Mouse (Mus musculus): ENCODE data around the gene Rplp2.
A peak's percentile ranks its signal among the peaks of the same experiment; 100 is the strongest.
"Not testable (repeated sequence)": the region's sequence is repeated elsewhere in the genome, so short reads cannot be mapped to it uniquely, and the experiment has no call there.

Rplp2 gene

DNA sequence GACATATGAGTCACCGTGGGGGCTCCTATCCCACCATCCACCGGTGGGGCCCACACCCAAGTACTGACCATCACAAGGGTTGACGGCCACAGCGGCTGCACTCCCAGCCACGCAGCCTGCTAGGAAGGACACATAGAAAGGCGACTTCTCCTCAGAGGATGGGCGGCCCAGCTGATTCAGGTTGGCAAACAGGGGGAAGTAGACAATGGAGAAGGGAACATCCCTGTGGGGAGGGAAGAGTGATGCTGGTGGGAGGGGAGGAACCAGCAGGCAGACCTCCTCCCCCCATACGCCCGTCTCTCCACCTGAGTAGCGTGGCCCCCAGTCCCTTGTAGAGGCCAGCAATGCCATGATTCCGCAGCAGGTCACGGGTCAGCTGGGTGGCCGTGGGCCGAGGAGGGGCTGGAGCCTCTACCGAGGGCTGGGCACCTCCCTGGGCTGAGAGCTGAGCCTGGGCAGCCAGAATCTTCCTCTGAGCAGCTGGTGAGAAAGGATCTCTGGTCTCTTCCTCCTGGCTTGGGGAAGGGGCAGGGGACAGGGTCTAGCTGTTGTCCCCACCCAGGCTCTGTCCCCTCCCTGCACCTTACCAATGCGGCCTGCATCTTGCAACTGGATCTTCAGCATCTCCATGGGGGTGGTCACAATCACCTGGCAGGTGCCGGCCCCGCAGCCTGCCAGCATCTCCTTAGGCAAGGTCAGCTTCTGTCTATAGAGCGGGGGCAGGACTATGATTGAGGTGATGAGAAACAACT, 15.6 kb upstream of the Rplp2 start:
- DNase-seq, result no peak

- DNase-seq, result no peak
Measured at GRCm38 (mm10) chr7:141432186-141432611, 15.0 kb upstream of the Rplp2 start.

DNA sequence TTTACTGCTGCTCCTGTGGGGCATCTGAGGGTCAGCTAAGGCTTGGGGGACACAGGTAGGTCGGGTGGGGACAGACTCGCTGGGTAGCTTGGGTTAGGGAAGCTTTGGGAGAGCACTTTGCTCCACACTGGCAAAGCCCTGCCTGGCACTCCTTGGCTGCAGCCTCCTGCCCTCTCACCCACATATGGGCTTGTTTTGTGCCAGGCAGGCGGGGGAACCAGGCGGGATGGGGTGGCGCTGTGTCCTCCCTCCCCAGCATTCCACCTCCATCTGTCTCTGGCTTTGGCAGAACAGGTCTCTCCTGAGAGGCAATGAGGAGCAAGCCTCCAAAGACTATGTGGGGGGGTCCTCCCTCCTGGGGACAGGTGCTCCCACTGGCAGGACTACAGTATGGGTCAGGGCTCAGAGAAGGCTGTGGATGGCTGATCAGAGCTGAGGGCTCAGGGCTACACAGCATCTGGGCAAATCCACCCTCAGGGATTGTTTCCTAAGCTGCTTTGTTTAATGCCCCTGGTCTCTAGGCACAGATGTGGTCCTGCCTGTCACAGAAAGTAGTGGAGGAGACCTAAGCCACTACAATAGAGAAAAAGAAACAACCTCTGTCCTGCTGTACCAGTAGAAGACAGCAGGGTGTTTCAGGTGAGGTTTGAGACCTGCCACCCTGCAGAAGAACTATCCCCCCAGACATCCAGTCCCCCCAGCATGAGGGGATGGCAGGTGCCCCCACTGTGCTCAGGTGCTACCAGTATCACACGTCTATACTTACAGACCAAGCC, 14.2 kb upstream of the Rplp2 start:
- no peak for DNase-seq

- DNase-seq, result no peak
Measured at GRCm38 (mm10) chr7:141433517-141434400, 13.4 kb upstream of the Rplp2 start.

- no peak for DNase-seq
Measured at GRCm38 (mm10) chr7:141434464-141434863, 12.7 kb upstream of the Rplp2 start.

- DNase-seq, result peak; percentile 53 to 61
Measured at GRCm38 (mm10) chr7:141435129-141435855, 11.9 kb upstream of the Rplp2 start.

DNA sequence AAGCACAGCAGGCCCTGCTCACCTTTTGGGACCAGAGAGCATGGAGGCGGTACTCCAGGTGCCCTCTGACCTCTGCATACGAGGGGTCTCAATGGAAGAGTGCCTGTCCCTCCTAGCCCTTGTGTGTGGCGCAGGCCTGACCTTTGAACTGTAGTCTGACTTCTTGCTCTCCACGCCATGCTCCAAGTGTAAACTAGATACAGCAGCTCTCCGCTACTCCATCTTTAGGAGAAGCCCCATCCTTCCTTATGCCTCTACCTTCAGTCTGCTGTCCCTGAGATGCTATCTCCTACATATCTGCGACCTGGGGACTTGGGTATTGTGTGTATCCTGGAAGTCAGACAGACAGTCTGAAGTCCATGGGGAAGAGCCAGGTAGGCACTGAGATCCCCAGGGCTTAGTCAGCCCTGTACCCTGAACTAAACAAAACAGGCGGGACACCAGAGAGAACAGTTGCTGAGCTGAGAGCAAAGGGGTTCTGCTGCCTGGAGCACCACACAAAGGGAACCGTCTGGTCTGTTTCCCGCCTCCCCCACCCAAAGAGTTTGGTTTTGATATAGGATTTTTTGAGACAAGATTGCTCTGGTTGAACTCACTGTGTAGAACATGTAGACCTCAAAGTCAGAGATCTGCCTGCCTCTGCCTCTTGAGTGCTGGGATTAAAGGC, 11.2 kb upstream of the Rplp2 start:
- no peak for DNase-seq

- DNase-seq, result no peak
Measured at GRCm38 (mm10) chr7:141436523-141436892, 10.7 kb upstream of the Rplp2 start.

GRCm38 (mm10) chr7:141437178-141438120, 9.7 kb upstream of the Rplp2 start, which contains the start of gene Slc25a22:
TSS of gene Slc25a22 (minus strand) at chr7:141437892.
- peak; percentile 87 to 89 for DNase-seq

DNA sequence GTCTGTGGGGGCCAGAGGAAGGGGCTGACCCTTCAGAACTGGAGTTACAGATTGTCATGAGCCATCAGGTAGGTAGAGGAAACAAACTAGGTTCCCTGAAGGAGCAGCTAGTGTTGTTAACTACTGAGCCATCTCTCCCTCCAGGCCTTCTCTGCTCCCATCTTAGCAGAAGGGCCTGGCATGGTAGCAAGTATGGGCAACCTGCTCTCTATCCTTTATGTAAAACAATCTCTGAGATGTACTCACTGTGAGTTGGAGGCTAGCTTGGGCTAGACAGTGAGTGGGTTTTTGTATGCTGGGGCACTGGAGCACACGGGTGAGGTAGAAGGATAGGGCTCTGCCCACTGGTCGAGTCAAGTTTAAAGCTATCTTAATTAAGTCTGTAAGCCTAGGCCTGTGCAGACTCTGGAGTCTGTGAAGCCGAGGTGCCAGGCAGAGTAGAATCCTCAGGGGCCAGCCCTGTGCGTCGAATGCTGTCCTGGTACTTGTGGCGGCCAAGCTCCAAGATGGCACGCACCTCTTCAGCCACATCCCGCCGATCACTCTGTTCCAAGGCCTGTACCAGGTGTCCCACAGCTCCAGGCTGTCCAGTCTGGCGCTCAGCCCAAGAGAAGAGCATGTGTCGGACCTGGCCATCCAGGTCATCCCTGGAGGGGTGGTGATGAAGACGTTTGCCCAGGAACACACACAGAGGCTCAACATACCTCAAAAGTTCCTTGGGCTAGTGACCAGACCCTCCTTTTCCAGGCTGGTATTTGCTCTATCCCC, 8.8 kb upstream of the Rplp2 start:
- no peak for DNase-seq

DNA sequence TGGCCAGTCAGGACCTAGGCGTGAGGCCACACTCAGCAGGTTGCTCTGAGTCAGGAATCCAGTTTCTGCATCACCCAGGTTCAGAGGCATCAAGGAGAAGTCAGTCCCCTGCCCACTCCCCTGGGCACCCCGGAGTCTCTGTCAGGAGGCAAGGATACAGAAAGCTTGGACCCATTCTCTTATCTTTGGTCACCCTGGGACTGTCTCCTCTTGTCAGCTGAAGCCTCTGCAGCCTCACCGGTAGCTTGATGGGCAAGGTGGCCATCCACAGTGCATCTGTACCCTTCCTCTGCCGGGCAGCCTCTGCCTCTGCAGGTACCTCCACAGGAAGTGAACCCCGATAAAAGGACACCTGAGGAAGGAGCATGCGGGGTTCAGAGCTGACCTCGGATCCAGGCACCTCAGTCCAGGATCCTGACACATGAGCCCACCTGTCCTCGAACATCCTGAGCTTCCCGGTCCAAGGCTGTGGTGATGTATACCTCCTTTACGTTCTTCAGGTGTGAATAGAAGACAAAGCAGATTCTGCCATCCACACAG, 8.0 kb upstream of the Rplp2 start:
- no peak for DNase-seq

DNA sequence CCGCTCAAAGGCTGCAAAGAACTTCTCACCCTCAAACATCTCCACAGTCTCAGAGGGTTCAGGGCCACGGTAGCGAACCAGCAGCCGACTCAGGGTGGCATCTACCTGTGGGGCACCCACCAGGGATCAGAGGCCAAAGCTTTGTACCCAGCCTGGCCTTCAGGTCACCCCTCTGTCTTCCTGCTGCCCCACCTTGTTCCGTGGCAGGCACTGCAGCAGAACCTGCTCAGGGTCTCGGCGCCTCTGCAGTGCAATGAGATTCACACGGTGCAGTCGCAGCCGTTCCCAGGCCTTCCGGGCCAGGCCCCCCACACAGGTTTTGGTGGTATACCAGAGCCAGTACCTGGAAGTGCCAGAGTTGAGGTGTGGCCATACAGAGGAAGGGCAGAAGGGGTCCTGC, 7.4 kb upstream of the Rplp2 start:
- no peak for DNase-seq

DNA sequence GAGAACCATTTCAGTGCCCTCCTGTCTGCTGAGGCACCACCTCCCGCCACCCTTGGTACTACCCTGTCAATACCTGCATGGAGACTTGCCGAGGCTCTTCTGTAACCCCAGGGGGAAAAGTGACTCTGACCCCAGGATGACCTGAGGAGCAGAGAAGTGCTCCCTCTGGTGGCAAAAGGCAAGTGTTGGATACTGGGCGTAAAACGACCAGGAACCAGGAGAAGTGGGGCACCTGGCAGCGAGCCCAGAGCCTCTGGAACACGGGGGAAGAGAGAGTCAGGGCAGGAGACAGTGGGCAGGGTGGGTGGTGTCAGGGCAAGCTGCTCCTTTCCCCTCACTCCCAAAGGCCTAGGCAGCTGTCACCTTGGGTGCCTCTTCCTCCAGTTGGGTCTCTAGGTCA, 6.6 kb upstream of the Rplp2 start:
- DNase-seq, result peak; percentile 73 to 81

DNA sequence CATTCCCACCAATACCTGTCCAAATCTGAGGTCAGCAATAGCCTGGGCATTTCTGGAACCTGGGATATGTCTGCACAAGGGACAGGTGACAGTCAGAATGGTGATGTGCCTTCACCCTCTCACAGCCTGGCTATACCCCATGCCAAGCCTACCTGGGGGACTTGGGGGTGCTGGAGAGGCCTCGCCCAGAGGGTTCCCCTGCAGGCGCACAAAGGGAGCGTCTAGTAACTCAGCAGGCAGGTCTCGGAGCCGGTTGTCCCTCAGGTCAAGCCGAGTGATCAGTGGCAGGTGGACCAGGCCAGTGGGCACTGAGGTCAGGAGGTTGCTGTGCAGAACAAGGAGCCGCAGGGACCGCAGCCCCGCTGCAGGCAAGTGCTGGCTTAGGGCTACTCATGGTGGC, 5.7 kb upstream of the Rplp2 start:
- DNase-seq, result peak in 1 of 2 experiments; percentile 26

- DNase-seq, result peak in 1 of 2 experiments; percentile 23
Measured at GRCm38 (mm10) chr7:141442199-141442598, 5.0 kb upstream of the Rplp2 start.

DNA sequence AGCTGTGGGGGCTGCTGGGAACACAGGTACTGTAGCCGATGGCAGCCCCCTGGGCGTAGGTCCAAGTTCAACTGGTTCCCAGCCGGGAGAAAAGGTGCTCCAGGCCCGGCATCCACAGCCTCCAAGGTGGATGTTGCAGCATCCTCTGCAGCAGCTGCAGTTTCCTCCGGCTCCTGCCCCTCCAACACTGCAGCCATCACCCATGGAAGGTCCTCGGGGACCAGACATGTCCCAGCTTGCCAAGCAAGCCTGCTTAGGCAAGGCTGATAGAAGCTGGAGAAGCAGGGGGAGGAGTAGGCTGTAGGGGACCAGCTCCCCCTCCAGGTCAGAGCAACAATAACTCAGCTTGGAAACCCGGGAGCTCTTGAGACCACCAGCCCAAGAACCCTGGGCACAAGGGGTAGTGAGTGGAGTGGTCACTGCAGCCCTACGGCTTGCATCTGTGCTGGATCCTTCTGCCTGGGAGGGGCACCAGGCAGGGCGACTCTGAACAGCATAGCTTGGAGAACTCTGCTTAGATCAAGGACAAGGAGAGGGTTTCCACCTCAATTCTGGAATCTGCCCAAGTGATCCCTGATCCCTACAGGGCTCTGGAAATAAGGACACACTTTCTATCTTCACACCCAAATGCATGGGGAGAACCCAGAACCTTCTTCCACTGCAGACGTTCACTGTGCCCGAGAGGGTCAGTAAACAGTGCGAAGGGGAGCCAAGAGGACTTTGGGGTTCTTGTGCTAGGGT, 3.9 kb upstream of the Rplp2 start:
- DNase-seq, result peak; percentile 46 to 48

DNA sequence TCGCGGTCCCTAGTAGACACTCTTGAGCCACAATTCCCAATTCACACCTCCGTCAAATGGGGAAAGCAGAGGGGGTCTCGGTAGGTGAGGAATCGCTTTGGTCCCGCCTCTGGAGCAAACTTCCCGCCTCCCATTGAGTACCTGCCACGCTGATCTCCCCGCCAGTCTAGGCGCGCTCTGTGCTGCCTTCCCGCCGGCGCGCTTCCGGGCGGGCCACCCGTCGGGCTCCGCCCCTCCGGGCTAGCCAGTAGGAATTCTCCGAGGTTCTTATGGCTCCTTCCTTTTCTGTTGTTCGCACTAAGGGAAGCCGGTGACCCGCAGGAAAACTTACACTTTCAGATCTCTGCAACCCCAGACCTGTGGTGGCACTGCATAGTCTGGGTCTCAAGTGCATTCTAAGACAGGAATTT, 3.3 kb upstream of the Rplp2 start, which contains the start of gene Pidd1:
Gene Pidd1, minus strand, starts transcription at position 198 of the 410 bp plus-strand sequence.
- peak; percentile 79 to 86 for DNase-seq

- DNase-seq, result not testable (repeated sequence)
Measured at GRCm38 (mm10) chr7:141446374-141446773, 796 bp upstream of the Rplp2 start.

GRCm38 (mm10) chr7:141451928-141452327, 4.8 kb downstream of the Rplp2 start:
- DNase-seq, result no peak
